Mouse (Mus musculus): ENCODE data around the gene Pih1d2.
"Not testable (repeated sequence)": the region's sequence is repeated elsewhere in the genome, so short reads cannot be mapped to it uniquely, and the experiment has no call there.

Gene Pih1d2

DNA sequence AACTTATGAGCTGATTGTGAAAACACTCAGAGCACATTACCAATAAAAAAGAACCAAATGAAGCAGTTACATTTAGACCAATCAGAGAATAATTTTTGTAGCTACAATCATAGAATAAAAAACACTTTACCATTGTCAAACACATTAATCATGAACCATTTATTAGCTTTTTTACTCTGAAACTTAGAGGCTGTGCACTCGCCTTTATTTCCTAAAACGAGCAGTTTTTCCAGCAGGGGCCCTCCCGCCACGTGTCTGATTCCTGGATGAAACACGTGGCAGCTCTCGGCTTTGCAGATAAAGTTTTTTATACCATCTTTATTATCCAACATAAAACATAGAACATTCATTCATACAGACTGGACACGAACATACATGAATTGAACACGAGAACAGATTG, 13.8 kb downstream of the Pih1d2 start:
- DNase-seq, result not testable (repeated sequence)

DNA sequence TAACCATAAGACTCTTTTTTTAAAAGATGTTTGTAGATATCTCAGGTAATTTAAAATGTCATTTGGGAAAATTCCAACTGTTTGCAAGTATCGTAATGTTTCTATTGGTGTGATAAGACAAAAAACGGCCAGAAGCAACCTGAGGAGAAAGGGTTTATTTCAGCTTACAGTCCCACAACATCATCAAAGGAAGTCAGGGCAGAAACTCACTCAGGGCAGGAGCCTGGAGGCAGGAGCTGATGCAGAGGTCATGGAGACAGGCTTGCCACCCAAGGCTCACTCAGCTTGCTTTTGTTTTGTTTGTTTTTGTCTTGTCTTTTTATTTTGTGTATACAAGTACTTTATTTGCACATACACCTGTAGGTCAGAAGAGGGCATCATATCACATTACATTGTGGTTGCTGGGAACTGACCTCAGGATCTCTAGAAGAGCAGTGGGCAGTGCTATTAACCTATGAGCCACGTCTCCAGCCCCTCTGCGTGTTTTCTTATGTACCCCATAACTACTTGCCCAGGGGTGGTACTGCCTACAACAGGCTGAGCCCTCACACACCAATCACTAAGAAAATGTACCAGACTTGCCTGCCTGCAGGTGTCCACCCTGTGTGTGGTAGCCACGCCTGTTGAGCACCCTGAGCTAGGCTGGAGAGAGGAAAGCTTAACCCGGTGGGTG, 15.0 kb downstream of the Pih1d2 start:
- no peak for DNase-seq

DNA sequence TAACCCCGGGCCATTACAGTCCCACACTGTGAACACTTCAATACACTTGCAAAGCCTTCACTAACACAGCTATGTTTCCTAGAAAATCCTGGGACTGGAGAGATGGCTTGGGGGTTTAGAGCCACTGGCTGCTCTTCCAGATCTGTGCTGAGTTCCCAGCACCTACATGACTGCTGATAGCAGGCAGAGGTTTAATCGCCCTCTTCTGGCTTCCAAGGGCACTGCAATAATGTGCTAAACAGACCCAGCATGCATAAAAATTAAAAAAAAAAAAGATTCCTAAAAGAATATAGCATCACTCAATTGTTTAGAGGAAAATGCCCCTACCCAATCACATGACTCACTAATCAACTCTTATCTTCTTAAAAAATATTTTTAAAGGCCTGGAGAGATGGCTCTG, 15.9 kb downstream of the Pih1d2 start:
- peak in 1 of 2 experiments; percentile 29 for DNase-seq

DNA sequence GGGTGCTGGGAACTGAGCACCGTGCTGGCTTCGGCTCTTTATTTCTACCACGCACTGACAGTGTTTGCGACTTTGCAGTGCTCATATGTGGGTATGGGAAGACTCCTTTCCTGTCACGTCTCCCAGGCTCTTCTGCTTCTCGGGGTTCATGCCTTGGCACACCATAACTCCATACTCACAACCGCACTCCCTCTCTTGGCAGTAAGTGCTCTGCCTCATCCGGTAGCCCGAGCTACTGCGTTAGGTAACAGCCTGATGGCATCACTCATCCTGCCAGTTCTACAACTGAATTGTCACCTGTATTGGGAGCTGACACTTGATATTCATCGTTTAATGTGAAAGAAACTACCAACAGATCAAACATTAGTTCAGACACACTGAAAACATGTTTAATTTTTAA, 17.1 kb downstream of the Pih1d2 start:
- no peak for DNase-seq

DNA sequence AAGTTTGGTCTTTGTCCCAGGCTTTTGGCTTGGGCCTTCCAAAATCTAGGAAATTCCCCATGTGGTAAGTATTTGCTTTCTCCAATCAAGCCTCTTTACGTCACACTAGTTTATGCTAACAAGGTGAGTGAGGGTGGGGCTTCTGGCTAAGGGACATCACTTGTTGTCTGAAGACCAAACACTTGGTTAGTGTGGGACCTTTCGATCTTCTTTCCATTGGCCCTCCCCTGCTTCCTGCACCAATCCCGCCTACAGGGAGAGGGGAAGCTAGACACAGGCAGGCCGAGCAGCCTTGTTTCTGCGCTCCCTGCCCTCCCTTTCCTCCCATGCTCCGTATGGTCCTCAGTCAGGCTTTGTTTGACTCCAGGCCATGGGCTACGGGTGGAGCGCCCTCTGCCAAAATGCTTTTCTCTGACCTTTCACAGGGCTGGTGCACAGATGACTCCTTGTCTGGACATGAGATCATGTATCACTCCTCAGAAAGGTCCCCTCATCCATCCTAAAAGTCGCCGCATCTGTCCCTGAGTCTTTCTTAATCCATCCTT, 29.8 kb downstream of the Pih1d2 start:
- DNase-seq, result no peak

DNA sequence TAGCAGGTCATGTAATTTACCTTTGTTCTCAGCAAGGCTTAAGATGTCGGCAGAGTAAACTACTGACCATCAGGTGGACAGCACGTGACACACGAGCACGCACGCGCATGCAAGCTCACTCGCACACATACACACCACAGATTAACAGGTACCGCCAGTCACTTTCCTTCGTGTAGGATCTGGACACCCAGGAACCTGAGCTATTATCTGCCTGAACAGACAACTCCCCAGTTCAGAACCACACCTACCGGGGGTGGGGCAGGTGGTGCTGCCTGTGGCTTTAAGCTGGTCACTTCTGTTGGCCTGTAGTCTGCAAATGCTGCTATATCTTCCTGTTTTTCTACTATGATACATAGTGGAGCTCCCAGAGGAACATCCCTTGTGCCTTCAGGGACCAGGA, 33.4 kb downstream of the Pih1d2 start:
- DNase-seq, result no peak

DNA sequence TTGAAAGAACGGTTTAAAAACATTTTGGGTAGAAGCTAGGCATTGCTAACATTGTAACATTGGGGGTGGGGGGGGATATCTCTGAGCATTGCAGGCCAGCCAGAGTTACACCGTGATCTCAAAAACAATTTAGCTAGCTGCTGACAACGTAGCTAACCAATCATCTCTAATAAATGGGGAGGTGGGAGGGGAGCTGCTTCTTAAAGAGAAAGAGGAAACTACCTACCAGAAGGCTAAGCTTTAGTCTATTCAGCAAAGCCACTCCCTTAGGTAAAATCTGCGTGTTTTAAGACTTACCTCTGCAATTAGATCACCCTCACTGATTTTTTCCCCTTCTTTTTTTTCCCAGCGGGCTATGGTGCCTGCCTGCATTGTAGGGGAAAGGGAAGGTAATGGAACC, 41.3 kb downstream of the Pih1d2 start:
- DNase-seq, result no peak

DNA sequence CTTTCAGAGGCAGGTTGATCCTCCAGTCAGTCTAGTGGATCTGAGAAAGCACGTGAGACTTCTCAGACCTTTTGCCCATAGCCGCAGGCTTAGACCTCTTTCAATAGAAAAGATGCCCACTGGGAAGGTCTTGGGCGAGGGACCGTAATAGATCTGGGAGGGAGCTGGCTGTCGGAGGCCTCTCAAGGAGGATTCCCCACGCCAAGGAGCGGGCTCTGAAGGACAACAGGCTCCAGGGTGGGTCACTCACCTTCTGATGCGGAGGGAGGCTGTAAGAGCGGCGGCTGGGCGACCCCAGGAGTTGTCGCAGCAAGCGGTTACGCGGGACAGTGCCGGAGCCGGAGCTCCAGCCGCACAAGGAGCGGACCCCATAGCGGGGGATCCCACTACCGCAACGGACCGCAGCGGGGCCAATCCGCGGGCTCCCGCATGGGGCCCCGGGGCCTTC, 41.8 kb downstream of the Pih1d2 start:
- DNase-seq, result no peak

DNA sequence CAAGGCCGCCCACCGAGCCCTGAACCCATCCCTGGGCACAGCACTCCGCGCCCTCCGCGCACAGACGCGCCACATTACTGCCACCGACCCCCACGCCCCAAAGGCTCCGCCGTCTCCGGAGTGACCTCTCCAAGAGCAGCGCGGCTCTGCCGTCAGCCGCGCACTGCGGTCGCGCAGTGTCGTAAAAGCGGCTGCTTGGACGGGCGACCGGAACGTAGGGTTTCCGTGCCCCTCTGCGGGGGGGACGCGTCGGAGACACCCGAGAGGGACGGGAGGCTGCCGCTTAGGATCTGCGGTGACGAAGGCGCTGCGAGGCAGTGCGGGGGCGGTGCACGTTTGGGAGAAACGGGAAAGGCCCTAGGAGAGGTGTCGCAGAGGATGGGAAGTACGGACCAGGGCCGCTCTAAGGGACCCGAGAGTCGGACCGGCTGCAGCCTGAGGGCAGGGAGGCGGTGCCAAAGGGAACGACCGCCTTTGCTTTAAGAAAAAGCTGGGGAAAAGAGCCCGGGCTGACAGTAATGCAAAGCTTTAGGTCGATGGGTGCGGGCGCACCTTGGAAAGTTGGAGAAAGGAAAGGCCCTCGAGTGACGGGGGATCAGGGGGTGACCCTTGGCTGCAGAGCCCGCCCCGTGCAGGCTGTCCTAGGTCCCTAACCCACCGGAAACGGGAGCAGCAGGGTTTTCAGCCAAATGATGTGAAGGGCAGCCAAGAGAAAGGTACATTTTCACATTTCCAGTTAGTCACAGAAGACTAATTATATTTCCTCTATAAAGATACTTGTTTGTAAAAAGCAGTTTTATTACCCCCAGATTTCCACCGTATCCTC, 42.5 kb downstream of the Pih1d2 start, which contains the start of gene Dlat:
Dlat (minus strand) TSS at position 389 of the 826 bp plus-strand sequence.
- DNase-seq, result peak; percentile 95 to 96

DNA sequence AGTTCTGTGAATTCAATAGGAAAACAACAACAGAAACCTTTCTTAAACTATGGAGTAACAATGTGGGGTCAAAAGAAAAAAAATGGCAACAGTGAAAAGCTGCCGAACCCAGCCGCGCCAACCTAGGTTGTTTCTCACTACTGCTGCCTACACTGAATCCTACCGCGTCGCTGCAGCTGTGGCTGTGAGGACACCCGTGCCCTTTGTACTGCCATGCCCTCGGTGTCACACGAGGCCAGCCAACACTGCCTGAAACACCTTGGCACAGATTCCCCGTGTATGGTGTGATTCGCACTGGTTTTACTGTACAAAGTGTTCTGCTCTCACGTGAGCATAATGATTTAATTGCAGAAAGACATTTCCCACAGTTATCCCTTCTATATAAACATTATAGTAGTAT, 43.3 kb downstream of the Pih1d2 start:
- DNase-seq, result peak; percentile 34 to 43

DNA sequence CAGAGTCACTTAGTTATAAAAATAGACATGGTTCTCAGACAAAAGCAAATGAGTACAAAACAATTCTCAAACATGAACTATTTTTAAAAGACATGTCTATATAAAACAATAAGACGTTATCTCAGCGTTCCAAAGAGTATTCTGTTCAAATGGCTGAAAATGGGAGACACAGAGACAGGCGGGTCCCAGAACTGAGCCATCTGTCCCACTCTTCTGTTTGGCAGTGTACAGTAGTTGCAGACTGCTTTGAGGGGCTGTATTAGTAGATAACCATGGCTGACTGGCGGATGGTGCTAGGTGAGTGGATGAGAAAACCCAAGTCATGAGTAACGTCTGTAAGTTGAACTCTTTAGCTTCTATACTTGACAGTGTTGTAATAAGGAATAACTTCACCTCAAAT, 47.7 kb downstream of the Pih1d2 start:
- DNase-seq, result no peak

DNA sequence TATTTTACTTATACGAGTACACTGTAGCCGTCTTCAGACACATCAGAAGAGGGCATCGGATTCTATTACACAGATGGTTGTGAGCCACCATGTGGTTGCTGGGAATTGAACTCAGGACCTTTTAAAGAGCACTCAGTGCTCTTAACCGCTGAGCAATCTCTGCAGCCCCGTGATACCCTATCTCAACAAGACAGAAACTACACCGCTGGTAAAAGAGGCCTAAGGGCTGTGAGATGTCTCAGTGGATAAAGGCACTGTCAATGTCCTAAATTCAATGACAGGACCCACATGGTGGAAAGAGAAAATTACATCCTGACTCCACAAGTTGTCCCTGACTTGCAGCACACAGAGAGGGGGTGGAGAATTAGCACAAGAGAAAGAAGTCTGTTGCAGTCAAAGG, 49.3 kb downstream of the Pih1d2 start:
- no peak for DNase-seq

DNA sequence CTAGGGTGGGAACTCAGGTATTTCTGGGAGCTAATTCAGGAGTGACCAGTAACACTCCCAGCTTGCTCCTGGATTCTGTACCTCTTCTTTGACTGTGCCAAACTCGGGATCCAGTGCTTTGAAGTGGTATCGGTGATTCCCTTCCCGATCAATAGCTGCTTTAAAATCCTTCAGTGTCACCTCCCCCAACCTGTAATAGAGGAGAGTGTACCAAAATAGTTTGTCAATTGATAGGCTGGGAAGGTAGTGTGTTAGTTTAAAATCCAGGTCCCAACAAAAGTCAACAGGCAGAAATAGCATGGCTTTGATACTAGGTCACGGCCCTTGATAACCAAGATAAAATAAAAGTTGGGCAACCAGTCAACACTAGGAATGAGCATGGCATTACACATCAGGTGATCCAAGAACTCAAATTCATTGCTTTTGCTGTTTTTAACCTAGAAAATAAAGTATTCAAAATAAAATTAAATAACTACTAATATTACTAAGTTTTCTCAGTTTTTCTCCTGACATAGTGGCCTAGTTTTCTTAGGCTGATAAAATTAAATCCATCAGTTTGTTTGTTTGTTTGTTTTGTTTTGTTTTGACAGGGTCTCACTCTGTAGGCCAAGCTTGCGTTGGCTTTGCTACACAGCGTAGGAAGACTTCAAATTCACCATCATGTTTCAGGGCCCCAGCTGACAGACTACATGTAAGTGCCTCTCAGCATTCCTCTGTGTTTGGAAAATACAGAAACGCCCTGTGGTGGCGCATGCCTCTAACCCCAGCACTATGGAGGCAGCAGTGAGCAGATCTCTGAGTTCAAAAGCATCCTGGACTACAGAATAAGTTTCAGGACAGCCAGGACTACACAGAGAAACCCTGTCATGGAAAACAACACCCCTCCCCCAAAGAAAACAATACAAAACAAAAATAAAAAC, 50.7 kb downstream of the Pih1d2 start:
- DNase-seq, result no peak

DNA sequence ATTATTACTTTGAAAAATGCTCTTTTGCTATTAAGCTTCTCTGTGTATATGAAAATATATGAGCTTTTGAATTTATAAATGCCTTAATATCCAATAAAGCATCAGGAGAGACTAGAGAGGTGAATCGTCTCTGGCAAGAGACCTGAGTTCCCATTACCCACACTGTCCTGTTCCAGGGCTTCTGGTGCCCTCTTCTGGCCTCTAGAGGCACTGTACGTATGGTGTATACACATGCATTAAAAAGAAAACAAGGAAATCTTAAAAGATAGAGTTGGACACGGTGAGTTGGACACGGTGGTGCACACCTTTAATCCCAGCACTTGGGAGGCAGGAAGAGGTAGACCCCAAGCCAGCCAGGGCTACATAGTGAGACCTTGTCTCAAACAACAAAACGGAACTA, 53.6 kb downstream of the Pih1d2 start:
- peak; percentile 54 to 73 for DNase-seq

All from cerebellum, postnatal 25 days (tissue).